Mouse (Mus musculus): Measurements from ENCODE around the gene Ptpre. TPM values are rescaled to one million over a fixed set of nuclear protein-coding genes. Genes with fewer than 3 reads are reported as not detected.
A peak's percentile ranks its signal among the peaks of the same experiment; 100 is the strongest.

Ptpre gene
- polyA plus RNA-seq, 1 experiment from 2014 or later = 4.7 TPM

DNA sequence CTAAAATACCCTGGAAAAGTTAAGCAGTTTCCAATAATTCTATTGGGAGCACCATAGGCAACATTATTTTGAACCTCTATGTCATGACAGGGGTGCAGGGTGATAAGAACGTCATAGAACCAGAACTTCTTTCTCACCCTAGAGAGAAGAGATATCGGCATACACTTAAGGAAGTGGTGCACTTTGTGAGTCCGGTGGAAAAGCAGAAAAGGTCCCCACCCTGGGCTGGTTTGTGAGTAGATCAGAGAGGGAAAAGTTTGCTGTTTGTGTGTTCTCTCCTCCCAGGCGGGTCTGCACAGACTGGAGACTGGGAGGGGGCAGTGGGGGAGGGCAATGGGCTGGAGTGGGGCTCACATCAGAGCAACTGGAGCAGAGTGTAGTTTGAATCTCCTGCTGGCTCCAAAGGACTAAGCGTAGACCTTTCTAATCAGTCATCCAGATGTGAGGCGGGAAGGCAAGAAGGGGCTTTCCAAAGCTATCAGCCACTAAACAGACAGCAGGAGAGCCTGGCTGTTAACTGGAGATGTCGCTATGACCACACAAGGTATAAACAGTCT, 184.2 kb downstream of the Ptpre start:
- no peak overlapping the region for H3K27ac ChIP-seq (ENCODE audit: low read depth, low read length)

DNA sequence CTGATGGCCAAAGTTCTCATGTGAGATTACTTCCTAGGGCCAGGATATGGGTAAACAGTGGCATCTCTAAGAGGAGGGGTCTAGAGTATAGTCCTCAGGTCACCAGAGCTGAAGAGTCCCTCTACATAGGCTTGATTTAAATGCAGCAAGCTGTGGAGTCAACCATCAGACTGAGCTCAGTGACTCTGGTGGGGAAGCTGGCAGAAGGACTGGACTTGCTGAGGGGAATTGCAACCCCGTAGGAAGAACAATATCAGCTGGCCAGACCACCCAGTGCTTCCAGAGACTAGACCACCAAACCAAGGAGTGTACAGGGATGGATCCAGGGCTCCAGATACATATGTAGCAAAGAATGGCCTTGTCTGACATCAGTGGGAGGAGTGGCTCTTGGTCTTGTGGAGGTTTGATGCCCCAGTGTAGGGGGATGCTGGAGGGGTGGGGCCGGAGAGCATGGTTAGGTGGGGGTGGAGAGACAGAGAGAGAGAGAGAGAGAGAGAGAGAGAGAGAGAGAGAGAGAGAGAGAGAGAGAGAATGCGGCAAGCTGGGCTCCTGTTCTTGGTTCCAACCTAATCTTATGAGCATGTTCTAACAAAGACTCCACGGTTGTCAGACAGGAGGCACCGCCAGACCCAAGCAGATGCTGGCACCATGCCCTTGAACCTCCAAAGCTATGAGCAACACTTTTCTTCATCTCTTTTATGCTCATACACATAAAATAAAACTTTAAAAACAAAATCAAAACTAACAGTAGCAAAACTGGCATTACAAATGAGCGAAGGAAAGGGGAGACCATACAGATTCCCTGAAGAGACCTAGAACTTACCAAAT, 184.9 kb downstream of the Ptpre start:
- ATAC-seq = no peak
- Histone ChIP-seq H3K9me3 (ENCODE audit: control insufficient read depth) (no peaks in the 10 kb centered on the region), H3K4me3 (ENCODE audit: low read depth, low read length) (no peak overlapping the region), H3K36me3 (ENCODE audit: control insufficient read depth, insufficient read depth) (no peaks in the 10 kb centered on the region), H3K27me3 (replicated peaks; ENCODE audit: control insufficient read depth, insufficient read depth, low read length) (no peaks in the 10 kb centered on the region), H3K4me2 (replicated peaks; ENCODE audit: low read depth) (no peak overlapping the region), H3K4me1 (replicated peaks; ENCODE audit: control insufficient read depth, insufficient read depth, low read length) (peaks cover 5% of the 10 kb centered on the region), H3K27ac (ENCODE audit: low read depth, low read length) (no peak overlapping the region), H3K9ac (ENCODE audit: low read depth, low read length) (no peak overlapping the region)
- no peak for TF ChIP-seq CTCF (IDR thresholded peaks at IDR 0.05; ENCODE audit: low read depth)
- 80% methylated on average over 6 of the region's 6 CpGs for WGBS

More for the DNA sequence above, 184.2 kb downstream of the Ptpre start:
- TF ChIP-seq CTCF (IDR thresholded peaks at IDR 0.05; ENCODE audit: low read depth) = no peak
- Histone ChIP-seq H3K27me3 (replicated peaks; ENCODE audit: control insufficient read depth, insufficient read depth, low read length) (no peaks in the 10 kb centered on the region), H3K9me3 (ENCODE audit: control insufficient read depth) (no peaks in the 10 kb centered on the region), H3K4me1 (replicated peaks; ENCODE audit: control insufficient read depth, insufficient read depth, low read length) (peaks cover 8% of the 10 kb centered on the region), H3K4me3 (ENCODE audit: low read depth, low read length) (no peak overlapping the region), H3K4me2 (replicated peaks; ENCODE audit: low read depth) (no peak overlapping the region), H3K36me3 (ENCODE audit: control insufficient read depth, insufficient read depth) (no peaks in the 10 kb centered on the region), H3K9ac (ENCODE audit: low read depth, low read length) (no peak overlapping the region)
- 61% methylated on average over 7 of the region's 7 CpGs for WGBS
- ATAC-seq = 0 out of 2 replicates have a peak, but pooled peaks have one; percentile 19

DNA sequence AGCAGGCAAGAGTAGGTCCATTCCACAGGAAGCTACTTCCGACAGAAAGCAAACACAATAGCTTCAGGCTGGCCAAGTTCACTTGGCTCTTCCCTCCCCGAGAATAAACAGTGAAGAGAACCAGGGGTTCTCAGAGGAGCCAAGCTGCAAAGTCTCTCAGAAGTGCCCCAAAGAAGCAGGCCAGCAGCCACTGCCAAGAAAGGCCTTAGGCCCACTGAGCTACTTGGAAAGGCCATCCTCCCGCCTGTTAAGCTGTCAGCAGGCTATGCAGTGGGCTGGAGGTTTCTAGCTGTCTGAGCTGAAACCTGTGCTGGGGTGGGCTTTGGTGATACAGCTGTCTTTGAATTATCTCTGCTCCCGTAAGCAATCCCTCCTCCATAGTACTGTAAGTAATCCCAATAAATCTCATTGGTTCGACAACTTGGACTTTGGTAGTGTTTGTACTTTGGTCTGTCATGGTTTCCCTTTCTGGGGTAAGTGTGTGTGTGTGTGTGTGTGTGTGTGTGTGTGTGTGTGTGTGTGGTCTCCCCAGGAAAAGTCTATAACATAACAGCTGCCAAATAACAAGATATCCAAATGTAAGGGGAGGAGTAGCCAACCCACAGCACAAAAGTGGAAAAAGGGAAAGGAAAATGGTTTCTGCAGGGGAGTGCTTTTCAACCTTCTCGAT, 186.5 kb downstream of the Ptpre start:
- no peak overlapping the region for H3K9ac ChIP-seq (ENCODE audit: low read depth, low read length)

DNA sequence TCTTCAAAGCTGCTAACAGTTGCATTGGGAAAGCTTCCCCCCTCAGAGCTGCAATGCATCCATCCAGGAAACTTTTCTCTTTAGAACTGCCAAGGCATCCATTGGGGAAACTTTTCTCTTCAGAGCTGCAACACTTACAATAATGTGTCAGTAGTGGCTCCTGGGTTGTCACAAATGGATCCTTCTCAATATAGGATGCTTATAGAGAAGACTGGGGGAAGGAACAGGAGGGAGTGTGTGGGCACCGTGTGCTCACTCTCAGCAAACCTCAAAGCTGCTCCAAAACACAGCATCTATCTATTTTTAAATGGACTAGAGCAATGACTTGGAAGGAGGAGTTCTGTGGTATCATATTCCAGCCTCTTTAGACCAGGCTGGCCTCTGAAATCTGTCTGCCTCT, 189.4 kb downstream of the Ptpre start:
- H3K4me1 ChIP-seq (replicated peaks; ENCODE audit: control insufficient read depth, insufficient read depth, low read length) = peaks cover 5% of the 10 kb centered on the region
- 76% methylated on average over 1 of the region's 1 CpGs for WGBS
- H3K4me3 ChIP-seq (ENCODE audit: low read depth, low read length) = no peak overlapping the region
- no peak overlapping the region for H3K9ac ChIP-seq (ENCODE audit: low read depth, low read length)
- no peaks in the 10 kb centered on the region for H3K9me3 ChIP-seq (ENCODE audit: control insufficient read depth)
- no peaks in the 10 kb centered on the region for H3K36me3 ChIP-seq (ENCODE audit: control insufficient read depth, insufficient read depth)
- no peaks in the 10 kb centered on the region for H3K27me3 ChIP-seq (replicated peaks; ENCODE audit: control insufficient read depth, insufficient read depth, low read length)
- H3K27ac ChIP-seq (ENCODE audit: low read depth, low read length) = no peak overlapping the region
- ATAC-seq = no peak
- H3K4me2 ChIP-seq (replicated peaks; ENCODE audit: low read depth) = no peak overlapping the region
- no peak for TF ChIP-seq CTCF (IDR thresholded peaks at IDR 0.05; ENCODE audit: low read depth)

More for the DNA sequence above, 186.5 kb downstream of the Ptpre start:
- Histone ChIP-seq H3K4me3 (ENCODE audit: low read depth, low read length) (no peak overlapping the region), H3K4me1 (replicated peaks; ENCODE audit: control insufficient read depth, insufficient read depth, low read length) (peaks cover 5% of the 10 kb centered on the region), H3K36me3 (ENCODE audit: control insufficient read depth, insufficient read depth) (no peaks in the 10 kb centered on the region), H3K9me3 (ENCODE audit: control insufficient read depth) (no peaks in the 10 kb centered on the region), H3K27ac (ENCODE audit: low read depth, low read length) (peak overlapping the region; percentile 60; the same call in 1 of the 2 replicates), H3K4me2 (replicated peaks; ENCODE audit: low read depth) (0 out of 2 replicates have a peak overlapping the region, but pooled peaks have one; percentile 4), H3K27me3 (replicated peaks; ENCODE audit: control insufficient read depth, insufficient read depth, low read length) (no peaks in the 10 kb centered on the region)
- TF ChIP-seq CTCF (IDR thresholded peaks at IDR 0.05; ENCODE audit: low read depth) = no peak
- 32% methylated on average over 6 of the region's 6 CpGs for WGBS
- peak; percentile 85 for ATAC-seq

GRCm38 (mm10) chr7:135728038-135728437, 190.8 kb downstream of the Ptpre start:
- H3K36me3 ChIP-seq (ENCODE audit: control insufficient read depth, insufficient read depth) = no peaks in the 10 kb centered on the region
- H3K27ac ChIP-seq (ENCODE audit: low read depth, low read length) = no peak overlapping the region
- peaks cover 5% of the 10 kb centered on the region for H3K4me1 ChIP-seq (replicated peaks; ENCODE audit: control insufficient read depth, insufficient read depth, low read length)
- H3K9me3 ChIP-seq (ENCODE audit: control insufficient read depth) = no peaks in the 10 kb centered on the region
- no peak overlapping the region for H3K4me2 ChIP-seq (replicated peaks; ENCODE audit: low read depth)
- WGBS = 85% methylated on average over 12 of the region's 12 CpGs
- no peak for ATAC-seq
- no peak for TF ChIP-seq CTCF (IDR thresholded peaks at IDR 0.05; ENCODE audit: low read depth)
- H3K9ac ChIP-seq (ENCODE audit: low read depth, low read length) = no peak overlapping the region
- no peak overlapping the region for H3K4me3 ChIP-seq (ENCODE audit: low read depth, low read length)
- H3K27me3 ChIP-seq (replicated peaks; ENCODE audit: control insufficient read depth, insufficient read depth, low read length) = no peaks in the 10 kb centered on the region

- Histone ChIP-seq H3K4me2 (replicated peaks; ENCODE audit: low read depth) (no peak overlapping the region), H3K36me3 (ENCODE audit: control insufficient read depth, insufficient read depth) (no peaks in the 10 kb centered on the region), H3K27ac (ENCODE audit: low read depth, low read length) (no peak overlapping the region), H3K4me3 (ENCODE audit: low read depth, low read length) (no peak overlapping the region), H3K9ac (ENCODE audit: low read depth, low read length) (no peak overlapping the region), H3K4me1 (replicated peaks; ENCODE audit: control insufficient read depth, insufficient read depth, low read length) (0 out of 2 replicates have a peak, but pooled peaks cover 3% of the 10 kb centered on the region), H3K27me3 (replicated peaks; ENCODE audit: control insufficient read depth, insufficient read depth, low read length) (no peaks in the 10 kb centered on the region), H3K9me3 (ENCODE audit: control insufficient read depth) (no peaks in the 10 kb centered on the region)
- no peak for ATAC-seq
- 93% methylated on average over 5 of the region's 5 CpGs for WGBS
- no peak for TF ChIP-seq CTCF (IDR thresholded peaks at IDR 0.05; ENCODE audit: low read depth)
Measured at GRCm38 (mm10) chr7:135734379-135734778, 197.1 kb downstream of the Ptpre start.

All from intestine, postnatal 0 days (tissue).